Mouse (Mus musculus) left cerebral cortex, postnatal 36 days (tissue): ENCODE measurements at regions not wholly inside any gene's neighbourhood (a gene's known extent, or its start where the extent isn't known, plus 50 kb on each side); places are given as distances from the start of the nearest gene placed in this dataset.

Source experiments
- DNase-seq, 2 experiments: peaks; one replicate each; pipeline ENCODE4 v3.0.0; 2021 to 2022; ENCODE audit warnings: low spot score in 2 of 2, mixed read lengths in 1 of 2
- intact Hi-C: fragments of 180-260 bp; cut with DNase I; formaldehyde crosslinking; loops from one replicate; pipeline ENCODE4 v1.15.1; 2025

GRCm38 (mm10) chr10:45009676-45010075 lies 57.3 kb upstream of the Prep start:
- DNase-seq: peak in 1 of 2 experiments; percentile 13
- intact Hi-C loops: loop anchor here (10.0 kb wide), 1 partner anchor 715 kb away; no protein-coding TSS in a partner anchor

GRCm38 (mm10) chr10:45009235-45009634 lies 57.8 kb upstream of the Prep start:
- intact Hi-C loops: loop anchor here (10.0 kb wide), 1 partner anchor 714 kb away; no protein-coding TSS in a partner anchor
- DNase-seq: no peak

- intact Hi-C loops: loop anchor here (5.0 to 10.0 kb wide), 2 partner anchors 547 to 709 kb away; no protein-coding TSS in a partner anchor
- DNase-seq: no peak
These were observed 62.9 kb upstream of the Prep start for GRCm38 (mm10) chr10:45004037-45004653.

- intact Hi-C loops: loop anchor here (5.0 to 10.0 kb wide), 2 partner anchors 546 to 709 kb away; no protein-coding TSS in a partner anchor
- no peak for DNase-seq
These were observed 63.7 kb upstream of the Prep start for GRCm38 (mm10) chr10:45003344-45003681.

- DNase-seq: no peak
- intact Hi-C loops: loop anchor here (5.0 to 10.0 kb wide), 2 partner anchors 545 to 708 kb away; no protein-coding TSS in a partner anchor
These were observed 64.2 kb upstream of the Prep start for GRCm38 (mm10) chr10:45002637-45003343.

GRCm38 (mm10) chr10:45000873-45001859 lies 65.8 kb upstream of the Prep start:
- DNase-seq: peak in 1 of 2 experiments; percentile 33
- intact Hi-C loops: loop anchor here (2.0 to 10.0 kb wide), 3 partner anchors 544 to 706 kb away; no protein-coding TSS in a partner anchor

- no peak for DNase-seq
- intact Hi-C loops: loop anchor here (2.0 to 10.0 kb wide), 3 partner anchors 543 to 705 kb away; no protein-coding TSS in a partner anchor
These were observed 66.8 kb upstream of the Prep start for GRCm38 (mm10) chr10:45000027-45000840.

- no peak for DNase-seq
These were observed 69.1 kb upstream of the Prep start for GRCm38 (mm10) chr10:44997906-44998289.

GRCm38 (mm10) chr10:44997184-44997905 lies 69.7 kb upstream of the Prep start:
- DNase-seq: no peak
- intact Hi-C loops: no loop called here

More at GRCm38 (mm10) chr10:44997906-44998289, 69.1 kb upstream of the Prep start:
- intact Hi-C loops: no loop called here

- intact Hi-C loops: no loop called here
- DNase-seq: no peak
These were observed 71.2 kb upstream of the Prep start for GRCm38 (mm10) chr10:44995756-44996155.

GRCm38 (mm10) chr10:44994385-44995281 lies 72.4 kb upstream of the Prep start:
- intact Hi-C loops: no loop called here
- no peak for DNase-seq

GRCm38 (mm10) chr10:44993470-44994260 lies 73.3 kb upstream of the Prep start:
- DNase-seq: no peak
- intact Hi-C loops: no loop called here

- DNase-seq: no peak
- intact Hi-C loops: no loop called here
These were observed 77.5 kb upstream of the Prep start for GRCm38 (mm10) chr10:44989539-44989938.

GRCm38 (mm10) chr10:44988756-44989155 lies 78.2 kb upstream of the Prep start:
- intact Hi-C loops: no loop called here
- DNase-seq: no peak

- no peak for DNase-seq
- intact Hi-C loops: no loop called here
These were observed 79.4 kb upstream of the Prep start for GRCm38 (mm10) chr10:44987615-44988014.

- DNase-seq: no peak
- intact Hi-C loops: no loop called here
These were observed 85.1 kb upstream of the Prep start for GRCm38 (mm10) chr10:44981913-44982312.

- intact Hi-C loops: no loop called here
These were observed 90.2 kb upstream of the Prep start for GRCm38 (mm10) chr10:44976815-44977214.

More at GRCm38 (mm10) chr10:44976815-44977214, 90.2 kb upstream of the Prep start:
- no peak for DNase-seq
